Mouse (Mus musculus): ENCODE measurements around the gene Gpr31b. TPM values are rescaled to one million over a fixed set of nuclear protein-coding genes. Genes with fewer than 3 reads are reported as not detected.
"Not testable (repeated sequence)": the region's sequence is repeated elsewhere in the genome, so short reads cannot be mapped to it uniquely, and the experiment has no call there.

Gpr31b gene
- not detected in 2 replicates for polyA plus RNA-seq (2012; rRNA removed)

GRCm38 (mm10) chr17:13052124-13052813 lies at the start of gene Gpr31b:
Gene Gpr31b, minus strand, starts transcription at chr17:13052296.
- not testable (repeated sequence) for DNase-seq; H3K4me3 ChIP-seq (replicated peaks; ENCODE audit: extremely low read depth, low read depth, low read length); H3K4me1 ChIP-seq (ENCODE audit: control insufficient read depth, insufficient read depth, low read length)
- 60% methylated on average over 3 of the region's 8 CpGs for WGBS

- DNase-seq; H3K4me3 ChIP-seq (replicated peaks; ENCODE audit: extremely low read depth, low read depth, low read length): not testable (repeated sequence)
- WGBS, result 93% methylated on average over 3 of the region's 4 CpGs
Measured at GRCm38 (mm10) chr17:13092960-13093359, 40.9 kb upstream of the Gpr31b start.

GRCm38 (mm10) chr17:13092100-13092764 lies 40.1 kb upstream of the Gpr31b start:
- not testable (repeated sequence) for H3K4me3 ChIP-seq (replicated peaks; ENCODE audit: extremely low read depth, low read depth, low read length); H3K4me1 ChIP-seq (ENCODE audit: control insufficient read depth, insufficient read depth, low read length); DNase-seq
- 67% methylated on average over 8 of the region's 8 CpGs for WGBS

More at GRCm38 (mm10) chr17:13092960-13093359, 40.9 kb upstream of the Gpr31b start:
- H3K4me1 ChIP-seq (ENCODE audit: control insufficient read depth, insufficient read depth, low read length), result not testable (repeated sequence)

GRCm38 (mm10) chr17:13091510-13091909 lies 39.4 kb upstream of the Gpr31b start:
- not testable (repeated sequence) for H3K4me1 ChIP-seq (ENCODE audit: control insufficient read depth, insufficient read depth, low read length); H3K4me3 ChIP-seq (replicated peaks; ENCODE audit: extremely low read depth, low read depth, low read length); DNase-seq
- WGBS, result 90% methylated on average over 1 of the region's 1 CpGs

- WGBS, result 59% methylated on average over 5 of the region's 5 CpGs
- DNase-seq; H3K4me3 ChIP-seq (replicated peaks; ENCODE audit: extremely low read depth, low read depth, low read length): not testable (repeated sequence)
Measured at GRCm38 (mm10) chr17:13069227-13069626, 17.1 kb upstream of the Gpr31b start.

GRCm38 (mm10) chr17:13067864-13068385 lies 15.8 kb upstream of the Gpr31b start:
- WGBS, result 90% methylated on average over 1 of the region's 4 CpGs
- H3K4me1 ChIP-seq (ENCODE audit: control insufficient read depth, insufficient read depth, low read length); H3K4me3 ChIP-seq (replicated peaks; ENCODE audit: extremely low read depth, low read depth, low read length); DNase-seq: not testable (repeated sequence)

More at GRCm38 (mm10) chr17:13069227-13069626, 17.1 kb upstream of the Gpr31b start:
- H3K4me1 ChIP-seq (ENCODE audit: control insufficient read depth, insufficient read depth, low read length), result not testable (repeated sequence)

GRCm38 (mm10) chr17:13062882-13063281 lies 10.8 kb upstream of the Gpr31b start:
- not testable (repeated sequence) for H3K4me3 ChIP-seq (replicated peaks; ENCODE audit: extremely low read depth, low read depth, low read length); H3K4me1 ChIP-seq (ENCODE audit: control insufficient read depth, insufficient read depth, low read length); DNase-seq
- 66% methylated on average over 5 of the region's 7 CpGs for WGBS

- not testable (repeated sequence) for H3K4me1 ChIP-seq (ENCODE audit: control insufficient read depth, insufficient read depth, low read length); DNase-seq; H3K4me3 ChIP-seq (replicated peaks; ENCODE audit: extremely low read depth, low read depth, low read length)
- WGBS, result 91% methylated on average over 4 of the region's 4 CpGs
Measured at GRCm38 (mm10) chr17:13060804-13061203, 8.7 kb upstream of the Gpr31b start, which contains the start of gene Tcp10b. Gene Tcp10b, plus strand, starts transcription at chr17:13061104.

GRCm38 (mm10) chr17:13043846-13044673 lies 8.0 kb downstream of the Gpr31b start:
- H3K4me1 ChIP-seq (ENCODE audit: control insufficient read depth, insufficient read depth, low read length); H3K4me3 ChIP-seq (replicated peaks; ENCODE audit: extremely low read depth, low read depth, low read length): not testable (repeated sequence)
- WGBS, result 21% methylated on average over 4 of the region's 4 CpGs
- DNase-seq, result peak; percentile 26

- not testable (repeated sequence) for H3K4me1 ChIP-seq (ENCODE audit: control insufficient read depth, insufficient read depth, low read length); H3K4me3 ChIP-seq (replicated peaks; ENCODE audit: extremely low read depth, low read depth, low read length); DNase-seq
- 70% methylated on average over 4 of the region's 12 CpGs for WGBS
Measured at GRCm38 (mm10) chr17:13036627-13037192, 15.4 kb downstream of the Gpr31b start.

Measured in lung, adult 2 months (tissue).